Mouse (Mus musculus) ovary, postnatal 14 days (tissue): ENCODE measurements at regions not wholly inside any gene's neighbourhood (a gene's known extent, or its start where the extent isn't known, plus 50 kb on each side); places are given as distances from the start of the nearest gene placed in this dataset.
"Not testable (repeated sequence)": the region's sequence is repeated elsewhere in the genome, so short reads cannot be mapped to it uniquely, and the experiment has no call there.

ENCODE experiments used
- DNase-seq: peaks from one replicate; pipeline ENCODE4 v3.0.0; 2022; ENCODE audit warnings: low spot score

- no peak for DNase-seq
Measured at GRCm38 (mm10) chr17:81319605-81320004, 122.0 kb upstream of the Gm11096 start.

GRCm38 (mm10) chr17:81316655-81317054 lies 124.9 kb upstream of the Gm11096 start:
- no peak for DNase-seq

- DNase-seq = no peak
Measured at GRCm38 (mm10) chr17:81305880-81306279, 135.7 kb upstream of the Gm11096 start.

- no peak for DNase-seq
Measured at GRCm38 (mm10) chr17:81304574-81304973, 137.0 kb upstream of the Gm11096 start.

GRCm38 (mm10) chr17:81302490-81302889 lies 139.1 kb upstream of the Gm11096 start:
- DNase-seq = no peak

GRCm38 (mm10) chr17:81291829-81292228 lies 149.7 kb upstream of the Gm11096 start:
- DNase-seq = no peak

GRCm38 (mm10) chr17:81282543-81282942 lies 159.0 kb upstream of the Gm11096 start:
- no peak for DNase-seq

- no peak for DNase-seq
Measured at GRCm38 (mm10) chr17:81270235-81270634, 171.3 kb upstream of the Gm11096 start.

- no peak for DNase-seq
Measured at GRCm38 (mm10) chr17:81261957-81262356, 179.6 kb upstream of the Gm11096 start.

GRCm38 (mm10) chr17:81260036-81260435 lies 181.5 kb upstream of the Gm11096 start:
- no peak for DNase-seq

- no peak for DNase-seq
Measured at GRCm38 (mm10) chr17:81256106-81256505, 185.5 kb upstream of the Gm11096 start.

GRCm38 (mm10) chr17:81250748-81251147 lies 185.9 kb upstream of the Thumpd2 start:
- no peak for DNase-seq

GRCm38 (mm10) chr17:81246156-81246555 lies 181.3 kb upstream of the Thumpd2 start:
- DNase-seq = no peak

GRCm38 (mm10) chr17:81231771-81232170 lies 166.9 kb upstream of the Thumpd2 start:
- not testable (repeated sequence) for DNase-seq

GRCm38 (mm10) chr17:81225281-81225680 lies 160.4 kb upstream of the Thumpd2 start:
- DNase-seq = no peak

GRCm38 (mm10) chr17:81221436-81221835 lies 156.6 kb upstream of the Thumpd2 start:
- no peak for DNase-seq

- DNase-seq = no peak
Measured at GRCm38 (mm10) chr17:81214844-81215243, 150.0 kb upstream of the Thumpd2 start.

GRCm38 (mm10) chr17:81212043-81212442 lies 147.2 kb upstream of the Thumpd2 start:
- no peak for DNase-seq

- DNase-seq = no peak
Measured at GRCm38 (mm10) chr17:81210389-81210788, 145.5 kb upstream of the Thumpd2 start.

GRCm38 (mm10) chr17:81209323-81209722 lies 144.4 kb upstream of the Thumpd2 start:
- DNase-seq = no peak

- DNase-seq = no peak
Measured at GRCm38 (mm10) chr17:81201052-81201451, 136.2 kb upstream of the Thumpd2 start.

- no peak for DNase-seq
Measured at GRCm38 (mm10) chr17:81194006-81194405, 129.1 kb upstream of the Thumpd2 start.

- DNase-seq = peak; percentile 64
Measured at GRCm38 (mm10) chr17:81193230-81193871, 128.5 kb upstream of the Thumpd2 start.

- peak; percentile 32 for DNase-seq
Measured at GRCm38 (mm10) chr17:81189996-81190395, 125.1 kb upstream of the Thumpd2 start.
